Mouse (Mus musculus) limb, embryonic 13.5 days (tissue): ENCODE measurements around the gene Iscu. TPM values are rescaled to one million over a fixed set of nuclear protein-coding genes. Genes with fewer than 3 reads are reported as not detected.

Source experiments
- ATAC-seq: fragments of 200-750 bp; cut with Nextera tagmentation; 2 replicates; pipeline ENCODE4 v1.8.0; 2017; ENCODE audit warnings: low read depth, moderate number of reproducible peaks, moderate TSS enrichment; ENCODE audit not compliant: low FRiP score
- H3K27ac ChIP-seq: fragments of 300-500 bp; sonication (generic); 2 replicates; pipeline ENCODE4 v1.5.1; 2015; ENCODE audit warnings: inconsistent platforms, mild to moderate bottlenecking, moderate library complexity
- H3K27me3 ChIP-seq: fragments of 300-500 bp; sonication (generic); 2 replicates; pipeline ENCODE4 v1.6.1; 2015; ENCODE audit warnings: mild to moderate bottlenecking, inconsistent platforms
- H3K36me3 ChIP-seq: fragments of 300-500 bp; sonication (generic); 2 replicates; pipeline ENCODE4 v1.6.1; 2015; ENCODE audit warnings: inconsistent platforms, mild to moderate bottlenecking, moderate library complexity
- H3K4me1 ChIP-seq: fragments of 300-500 bp; sonication (generic); 2 replicates; pipeline ENCODE4 v1.6.1; 2015; ENCODE audit warnings: inconsistent platforms
- H3K4me2 ChIP-seq: fragments of 300-500 bp; sonication (generic); replicated peaks from 2 replicates; pipeline ENCODE4 v1.6.1; 2015; ENCODE audit warnings: inconsistent platforms, mild to moderate bottlenecking, moderate library complexity
- H3K4me3 ChIP-seq: fragments of 300-500 bp; sonication (generic); 2 replicates; pipeline ENCODE4 v1.5.1; 2015; ENCODE audit warnings: moderate library complexity, mild to moderate bottlenecking, inconsistent platforms
- H3K9ac ChIP-seq: fragments of 300-500 bp; sonication (generic); 2 replicates; pipeline ENCODE4 v1.6.1; 2015; ENCODE audit warnings: mild to moderate bottlenecking, inconsistent platforms
- H3K9me3 ChIP-seq: fragments of 300-500 bp; sonication (generic); 2 replicates; pipeline ENCODE4 v1.6.1; 2016; ENCODE audit warnings: inconsistent platforms
- WGBS: fragments of 180-500 bp; shearing (Covaris S2); methylation state at CpG from one replicate; pipeline ENCODE4 v1.1.7; 2015; 5-methylcytosine and 5-hydroxymethylcytosine counted together
- polyA plus RNA-seq: library from polyadenylated mRNA; unstranded; fragments of >200 nt; fragmentation: Nextera tagmentation; extraction: Ambion mirVana; gene quantifications from 2 replicates; pipeline ENCODE4 v1.2.1, GENCODE M21; 2015

Gene Iscu
- polyA plus RNA-seq, 1 experiment from 2014 or later, result 96.3 TPM

DNA sequence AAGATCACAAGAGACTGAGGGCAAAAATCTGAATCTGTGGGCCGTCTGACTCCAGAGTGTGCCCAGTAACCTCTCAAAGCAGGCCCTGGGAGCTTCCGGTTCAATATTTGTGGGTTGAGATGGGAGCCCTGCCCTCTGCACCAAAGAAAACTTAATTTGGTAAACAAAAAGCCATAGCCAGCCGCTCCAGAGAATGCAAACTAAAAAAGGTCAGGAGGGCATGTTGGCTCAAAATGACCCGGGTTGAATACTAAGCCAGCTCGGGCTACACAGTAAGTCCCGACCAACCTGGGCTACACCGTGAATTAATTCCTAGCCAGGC lies 37.6 kb upstream of the Iscu start:
- Histone ChIP-seq H3K9ac (peak overlapping the region; percentile 56), H3K27me3 (no peaks in the 10 kb centered on the region), H3K27ac (peak overlapping the region; percentile 89), H3K36me3 (peaks cover 28% of the 10 kb centered on the region), H3K4me1 (peaks cover 24% of the 10 kb centered on the region), H3K4me3 (peak overlapping the region; percentile 59), H3K9me3 (no peaks in the 10 kb centered on the region), H3K4me2 (peak overlapping the region; percentile 66)
- 32% methylated on average over 7 of the region's 7 CpGs for WGBS
- ATAC-seq, result no peak

DNA sequence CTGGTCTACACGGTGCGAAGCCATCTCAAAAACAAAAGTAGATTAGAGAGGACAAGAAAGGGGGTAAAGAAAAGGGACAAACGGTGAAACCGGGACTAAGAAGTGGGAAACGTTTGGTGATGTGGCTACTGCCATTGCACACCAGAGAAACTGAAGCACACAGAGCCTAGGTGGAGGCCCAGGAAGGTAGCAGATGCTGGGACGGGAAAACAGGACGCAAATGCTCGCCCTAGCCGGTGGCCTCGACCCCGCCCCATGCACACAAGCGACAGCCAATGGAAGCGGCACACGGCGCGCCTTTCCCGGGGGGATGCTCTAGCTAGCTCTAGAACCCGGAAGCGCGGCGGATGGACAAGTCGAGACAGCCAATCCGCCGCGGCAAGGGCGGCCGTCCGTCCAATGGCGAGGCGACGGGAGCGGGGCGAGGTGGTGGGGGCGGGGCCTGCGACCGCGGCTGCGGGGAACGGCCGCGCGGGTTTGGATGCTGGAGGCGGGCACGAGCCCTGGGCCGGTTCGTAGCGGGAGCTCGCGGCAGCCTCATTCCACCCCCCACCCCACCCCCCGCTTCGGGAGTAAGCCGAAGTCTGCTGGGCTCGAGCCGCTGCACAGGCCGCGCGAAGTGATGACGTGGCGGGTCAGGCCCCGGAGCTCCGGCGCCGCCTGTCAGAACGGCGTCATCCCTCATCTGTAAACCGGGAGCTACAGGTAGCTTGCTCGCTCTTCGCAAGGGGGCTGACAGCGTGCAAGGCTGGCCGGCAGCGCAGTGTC lies 37.0 kb upstream of the Iscu start, which contains the start of gene Ficd:
Gene Ficd, plus strand, starts transcription at position 459 of the 768 bp plus-strand sequence.
- Histone ChIP-seq H3K9ac (peak within 1 kb of the TSS; percentile 76), H3K4me2 (peak within 1 kb of the TSS; percentile 85), H3K36me3 (peaks cover 33% of the 10 kb centered on the region), H3K27ac (peak within 1 kb of the TSS; percentile 89), H3K4me1 (peaks cover 22% of the 10 kb centered on the region), H3K9me3 (no peaks in the 10 kb centered on the region), H3K4me3 (peak within 1 kb of the TSS; percentile 59), H3K27me3 (no peaks in the 10 kb centered on the region)
- ATAC-seq, result peak; percentile 96
- WGBS, result 1% methylated on average over 71 of the region's 71 CpGs

DNA sequence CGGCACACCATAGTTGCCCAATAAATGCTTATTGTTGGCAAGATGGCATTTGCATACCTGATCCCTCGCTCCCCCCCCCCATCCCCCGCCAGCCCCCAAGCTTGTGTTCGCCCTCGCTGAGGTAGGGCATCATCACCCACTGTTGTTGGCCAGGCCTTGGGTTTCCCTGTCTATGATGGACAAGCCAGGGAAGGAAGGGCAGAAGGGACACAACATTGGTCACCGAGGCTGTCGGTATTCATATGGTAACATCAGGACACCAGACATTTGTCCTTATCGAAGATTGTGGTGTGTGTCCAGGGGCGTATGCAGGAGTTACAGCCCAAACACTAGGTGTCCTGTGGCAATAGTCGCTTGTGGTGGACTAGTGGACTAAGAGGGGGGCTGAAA lies 36.4 kb upstream of the Iscu start:
- H3K27ac ChIP-seq, result peak overlapping the region; percentile 89
- H3K4me3 ChIP-seq, result peak overlapping the region; percentile 59
- H3K9ac ChIP-seq, result peak overlapping the region; percentile 76
- no peaks in the 10 kb centered on the region for H3K27me3 ChIP-seq
- H3K4me2 ChIP-seq, result peak overlapping the region; percentile 85
- no peak for ATAC-seq
- H3K9me3 ChIP-seq, result no peaks in the 10 kb centered on the region
- peaks cover 39% of the 10 kb centered on the region for H3K36me3 ChIP-seq
- H3K4me1 ChIP-seq, result peaks cover 25% of the 10 kb centered on the region
- WGBS, result 4% methylated on average over 10 of the region's 10 CpGs

DNA sequence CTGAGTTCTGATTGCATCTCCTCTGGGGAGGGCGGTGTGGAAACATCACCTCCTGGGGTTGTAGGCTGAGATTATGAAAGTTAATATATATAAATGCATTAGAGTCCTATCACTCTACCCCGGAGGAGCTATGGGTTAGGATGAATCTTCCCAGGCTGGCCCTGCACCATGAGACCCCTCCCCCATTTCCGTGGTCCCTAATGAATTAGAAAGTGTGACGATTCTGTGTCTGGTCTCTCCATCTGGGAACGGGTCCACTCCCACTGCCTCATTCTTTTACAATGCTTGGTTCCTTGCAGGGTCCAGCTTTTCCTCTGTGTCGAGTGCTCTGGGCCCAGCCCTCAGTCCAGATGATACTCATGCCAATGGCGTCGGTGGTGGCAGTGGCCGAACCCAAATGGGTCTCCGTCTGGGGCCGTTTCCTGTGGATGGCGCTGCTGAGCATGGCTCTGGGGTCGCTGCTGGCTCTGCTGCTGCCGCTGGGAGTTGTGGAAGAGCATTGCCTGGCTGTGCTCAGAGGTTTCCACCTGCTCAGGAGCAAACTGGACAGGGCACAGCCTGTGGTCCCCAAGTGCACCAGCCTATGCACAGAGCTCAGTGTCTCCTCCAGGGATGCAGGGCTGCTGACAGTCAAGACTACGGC lies 35.9 kb upstream of the Iscu start:
- Histone ChIP-seq H3K4me3 (peak overlapping the region; percentile 59), H3K27ac (peak overlapping the region; percentile 89; the same call in 1 of the 2 replicates), H3K4me1 (peaks cover 25% of the 10 kb centered on the region), H3K4me2 (peak overlapping the region; percentile 85), H3K36me3 (peaks cover 44% of the 10 kb centered on the region), H3K9me3 (no peaks in the 10 kb centered on the region), H3K9ac (peak overlapping the region; percentile 76), H3K27me3 (no peaks in the 10 kb centered on the region)
- ATAC-seq, result no peak
- 43% methylated on average over 15 of the region's 15 CpGs for WGBS

DNA sequence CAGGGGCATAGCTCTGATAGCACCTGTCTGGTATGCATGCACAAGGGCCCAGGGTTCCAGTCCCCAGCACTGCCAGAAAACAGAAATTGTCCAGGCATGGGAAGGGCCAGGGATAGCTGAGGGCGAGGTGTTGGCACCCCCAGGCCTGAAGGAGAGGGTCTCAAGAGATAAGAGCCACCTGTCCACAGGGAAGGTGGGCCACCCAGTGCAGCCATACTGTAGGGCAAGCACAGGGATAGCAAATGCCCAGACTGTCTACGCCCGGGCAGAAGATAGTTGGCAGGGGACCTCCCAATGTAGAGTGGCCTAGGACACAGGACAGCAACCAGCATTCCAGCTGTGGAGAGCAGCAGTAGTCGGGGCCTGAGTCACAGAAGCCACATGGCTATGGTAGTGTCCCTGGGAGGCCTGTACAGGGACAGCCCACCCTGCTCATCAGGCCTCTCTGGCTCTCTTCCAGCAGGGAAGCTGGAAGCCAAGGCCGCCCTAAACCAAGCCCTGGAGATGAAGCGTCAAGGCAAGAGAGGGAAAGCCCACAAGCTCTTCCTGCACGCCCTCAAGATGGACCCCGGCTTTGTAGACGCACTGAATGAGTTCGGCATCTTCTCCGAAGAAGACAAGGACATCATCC lies 34.8 kb upstream of the Iscu start:
- Histone ChIP-seq H3K4me3 (no peak overlapping the region), H3K4me2 (peak overlapping the region; percentile 19; the same call in 1 of the 2 replicates), H3K9me3 (no peaks in the 10 kb centered on the region), H3K36me3 (peaks cover 55% of the 10 kb centered on the region), H3K9ac (no peak overlapping the region), H3K27ac (no peak overlapping the region), H3K4me1 (peaks cover 25% of the 10 kb centered on the region), H3K27me3 (no peaks in the 10 kb centered on the region)
- ATAC-seq, result no peak
- 91% methylated on average over 11 of the region's 11 CpGs for WGBS

DNA sequence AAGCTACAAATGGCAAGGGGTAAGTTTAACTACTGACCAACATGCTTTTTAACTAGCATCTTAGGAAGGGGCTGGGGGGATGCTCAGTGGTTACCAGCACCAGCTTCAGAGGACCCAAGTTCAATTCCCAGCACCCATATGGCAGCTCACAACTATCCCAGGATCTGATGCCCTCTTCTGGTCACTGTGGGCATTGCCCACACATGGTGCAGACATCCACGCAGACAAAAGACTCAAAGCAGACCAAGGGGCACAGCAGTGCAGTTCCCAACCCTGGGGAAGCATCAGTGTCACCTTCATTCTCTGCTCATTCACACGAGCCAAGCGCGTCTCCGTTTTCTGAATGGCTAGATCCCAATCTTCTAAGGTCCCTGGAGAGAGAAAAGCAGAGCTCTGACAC lies 24.9 kb upstream of the Iscu start:
- Histone ChIP-seq H3K9me3 (0 out of 2 replicates have a peak, but pooled peaks cover 7% of the 10 kb centered on the region), H3K9ac (no peak overlapping the region), H3K27me3 (no peaks in the 10 kb centered on the region), H3K4me1 (no peaks in the 10 kb centered on the region), H3K4me2 (no peak overlapping the region), H3K4me3 (no peak overlapping the region), H3K36me3 (peaks cover 100% of the 10 kb centered on the region), H3K27ac (no peak overlapping the region)
- 90% methylated on average over 5 of the region's 5 CpGs for WGBS
- no peak for ATAC-seq

DNA sequence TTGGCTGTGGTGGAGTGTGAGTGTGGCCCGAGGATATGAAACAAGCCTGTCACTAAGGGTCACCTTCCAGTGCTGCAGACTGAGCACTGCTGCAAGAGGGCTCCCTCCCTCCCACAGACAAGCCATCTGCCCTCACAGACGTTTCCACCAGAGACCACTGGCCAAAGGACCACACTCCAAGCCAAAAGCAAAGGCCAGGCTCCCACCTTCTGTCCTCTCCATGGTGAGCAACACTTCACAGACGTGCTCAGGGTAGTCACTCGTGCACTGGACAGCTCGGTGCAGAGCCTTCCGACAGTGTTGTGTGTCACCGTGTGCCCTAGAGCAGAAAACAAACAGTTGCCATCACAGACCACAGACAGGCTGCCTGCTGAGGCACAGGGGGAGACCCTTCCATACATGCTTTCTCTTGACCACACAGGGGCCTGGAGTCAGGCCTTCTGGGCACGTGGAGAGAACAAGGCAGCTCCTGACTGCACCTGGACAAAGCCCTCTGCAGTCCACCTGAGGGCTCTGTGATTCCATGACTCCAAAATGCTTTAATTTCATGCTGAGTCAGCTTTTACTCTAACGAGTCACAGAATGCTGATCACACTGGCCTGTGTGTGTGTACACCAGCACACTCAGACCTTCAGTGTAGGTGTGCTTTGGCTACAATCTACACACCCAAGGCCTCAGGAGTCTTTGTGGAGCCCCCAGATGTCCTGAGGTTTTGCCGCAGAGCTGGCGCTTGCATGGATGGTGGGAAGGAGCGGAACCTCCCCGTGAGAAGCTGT lies 23.8 kb upstream of the Iscu start:
- Histone ChIP-seq H3K4me1 (no peaks in the 10 kb centered on the region), H3K9me3 (0 out of 2 replicates have a peak, but pooled peaks cover 7% of the 10 kb centered on the region), H3K9ac (no peak overlapping the region), H3K4me2 (no peak overlapping the region), H3K27ac (no peak overlapping the region), H3K4me3 (no peak overlapping the region), H3K27me3 (no peaks in the 10 kb centered on the region), H3K36me3 (peaks cover 100% of the 10 kb centered on the region)
- 91% methylated on average over 13 of the region's 13 CpGs for WGBS
- no peak for ATAC-seq

DNA sequence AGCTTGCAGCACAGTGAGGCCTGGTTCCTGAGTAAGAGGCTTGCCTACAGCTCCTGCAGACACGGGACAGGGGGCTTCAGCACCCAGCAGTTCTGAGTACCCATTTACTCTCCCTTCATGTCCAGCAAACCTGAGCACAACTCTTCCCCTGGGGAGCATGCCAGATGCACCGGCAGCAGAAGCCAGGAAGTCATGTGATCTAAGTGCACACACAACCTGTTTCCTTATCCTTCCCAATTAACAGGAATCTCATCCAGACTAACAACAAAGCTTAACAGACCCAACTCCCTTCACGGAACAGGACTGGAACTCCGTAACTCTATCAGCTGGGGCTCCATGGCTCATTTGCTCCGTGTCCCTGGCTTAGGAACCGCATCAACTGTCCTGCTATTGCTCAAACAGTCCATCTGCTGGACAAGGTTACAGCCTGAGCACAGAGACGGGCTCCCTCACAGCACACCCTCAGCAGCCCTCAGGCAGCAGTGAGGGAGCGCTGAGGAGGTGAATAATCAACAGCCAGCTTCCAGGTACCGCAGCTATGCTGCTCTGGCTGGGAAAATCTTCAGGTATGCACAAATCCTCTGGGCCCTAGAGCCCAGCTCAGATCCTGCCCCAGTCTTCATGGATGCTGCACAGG lies 20.9 kb upstream of the Iscu start:
- H3K27me3 ChIP-seq, result no peaks in the 10 kb centered on the region
- no peak overlapping the region for H3K4me2 ChIP-seq
- H3K4me3 ChIP-seq, result no peak overlapping the region
- peaks cover 100% of the 10 kb centered on the region for H3K36me3 ChIP-seq
- ATAC-seq, result no peak
- H3K9me3 ChIP-seq, result no peaks in the 10 kb centered on the region
- WGBS, result 85% methylated on average over 9 of the region's 9 CpGs
- no peak overlapping the region for H3K27ac ChIP-seq
- H3K9ac ChIP-seq, result no peak overlapping the region
- H3K4me1 ChIP-seq, result no peaks in the 10 kb centered on the region

DNA sequence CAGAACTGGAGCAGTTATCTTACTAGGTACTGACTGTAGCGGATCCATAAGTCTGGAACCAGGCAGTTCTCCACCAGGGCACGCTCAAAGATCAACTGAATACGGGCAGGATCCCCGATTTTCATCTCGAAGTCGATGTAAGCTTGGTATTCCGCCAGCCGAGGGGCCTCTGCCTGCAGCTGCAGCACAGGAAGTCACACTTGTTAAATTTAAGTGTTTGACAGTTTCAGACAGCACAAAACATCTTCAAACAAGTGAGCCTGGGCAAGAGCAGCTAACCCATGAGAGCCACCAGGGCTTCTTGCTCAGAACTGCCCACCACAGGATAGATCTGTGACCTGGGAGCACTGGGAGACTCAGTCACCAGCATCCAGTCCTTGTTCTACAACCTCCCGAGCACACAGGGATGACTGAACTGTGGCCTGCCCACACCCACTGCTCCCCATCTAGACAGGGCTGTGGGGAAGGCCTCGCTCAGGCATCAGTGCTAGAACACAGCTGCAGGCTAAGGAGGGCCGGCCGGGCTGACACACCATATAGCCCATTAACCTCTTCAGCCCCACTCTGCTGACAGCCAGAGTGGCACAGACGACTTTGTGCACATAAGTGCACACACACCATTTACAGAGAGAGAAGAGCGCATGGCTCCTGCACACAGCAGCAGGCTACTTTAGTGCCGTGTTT lies 17.1 kb upstream of the Iscu start:
- ATAC-seq, result no peak
- Histone ChIP-seq H3K4me2 (no peak overlapping the region), H3K9ac (no peak overlapping the region), H3K9me3 (no peaks in the 10 kb centered on the region), H3K36me3 (peaks cover 99% of the 10 kb centered on the region), H3K4me3 (no peak overlapping the region), H3K4me1 (no peaks in the 10 kb centered on the region), H3K27ac (no peak overlapping the region), H3K27me3 (no peaks in the 10 kb centered on the region)
- WGBS, result 83% methylated on average over 15 of the region's 15 CpGs

DNA sequence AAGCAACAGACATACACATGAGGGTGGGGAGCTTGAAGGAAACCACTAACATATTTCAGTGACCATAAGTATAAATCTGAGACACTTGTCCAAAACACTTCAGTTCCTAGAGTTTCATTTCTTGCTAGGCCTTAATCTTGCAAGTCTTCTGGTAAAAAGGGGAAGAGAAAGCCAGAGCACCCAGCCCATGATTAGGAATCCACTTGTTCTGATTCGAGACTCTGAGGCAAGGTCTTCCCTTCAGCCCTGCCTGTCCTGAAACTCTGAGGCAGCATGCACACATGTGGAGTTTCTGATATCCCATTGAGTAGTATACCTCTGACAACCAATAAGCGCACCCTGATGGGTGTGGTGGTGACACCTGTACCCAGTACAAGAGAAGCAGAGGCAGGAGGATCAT lies 11.0 kb upstream of the Iscu start:
- Histone ChIP-seq H3K27me3 (no peaks in the 10 kb centered on the region), H3K9me3 (no peaks in the 10 kb centered on the region), H3K4me1 (no peaks in the 10 kb centered on the region), H3K4me3 (no peak overlapping the region), H3K27ac (no peak overlapping the region), H3K36me3 (peaks cover 92% of the 10 kb centered on the region), H3K4me2 (no peak overlapping the region), H3K9ac (no peak overlapping the region)
- 92% methylated on average over 2 of the region's 2 CpGs for WGBS
- no peak for ATAC-seq

DNA sequence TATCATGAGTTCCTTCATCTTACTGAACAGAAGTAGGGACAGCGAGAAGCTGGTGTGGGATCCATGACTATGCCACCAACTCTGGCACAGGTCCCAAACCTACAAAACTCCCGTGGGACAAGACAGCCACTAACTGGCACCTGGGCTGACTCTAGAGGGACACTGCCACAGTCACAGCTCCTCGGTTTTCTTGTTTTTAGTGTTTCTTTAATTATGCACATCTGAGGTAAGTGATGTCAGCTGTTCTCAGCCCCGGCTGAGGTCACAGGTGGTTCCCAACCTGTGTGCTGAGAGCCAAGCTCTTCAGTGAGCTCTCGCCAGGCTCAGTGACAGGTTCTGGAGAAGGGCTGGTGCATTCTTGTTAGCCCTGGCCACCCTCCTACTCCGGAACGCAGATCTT lies 8.1 kb upstream of the Iscu start:
- no peaks in the 10 kb centered on the region for H3K27me3 ChIP-seq
- no peak overlapping the region for H3K27ac ChIP-seq
- no peak overlapping the region for H3K4me3 ChIP-seq
- H3K4me2 ChIP-seq, result no peak overlapping the region
- WGBS, result 84% methylated on average over 7 of the region's 7 CpGs
- peaks cover 9% of the 10 kb centered on the region for H3K4me1 ChIP-seq
- no peak overlapping the region for H3K9ac ChIP-seq
- H3K36me3 ChIP-seq, result peaks cover 92% of the 10 kb centered on the region
- no peaks in the 10 kb centered on the region for H3K9me3 ChIP-seq
- no peak for ATAC-seq
